Mouse (Mus musculus) myocyte (in vitro differentiated cells): Measurements from ENCODE around the gene Gm45711.
"Not testable (repeated sequence)": the region's sequence is repeated elsewhere in the genome, so short reads cannot be mapped to it uniquely, and the experiment has no call there.

Experiments used
- E2F4 ChIP-seq: IDR thresholded peaks from one replicate; pipeline ENCODE4 v1.6.1; 2011; ENCODE audit warnings: mild to moderate bottlenecking, control low read depth, moderate library complexity; ENCODE audit not compliant: insufficient read depth
- MAX ChIP-seq: IDR thresholded peaks from one replicate; pipeline ENCODE4 v1.6.1; 2011; ENCODE audit warnings: low read depth, mild to moderate bottlenecking, control low read depth
- MYOD1 ChIP-seq, 3 experiments: IDR thresholded peaks; one replicate each; pipeline ENCODE4 v1.6.1; 2011; ENCODE audit warnings: control low read depth in 2 of 3, low read depth in 2 of 3, mild to moderate bottlenecking in 2 of 3, moderate library complexity in 1 of 3; ENCODE audit not compliant: insufficient read length in 2 of 3, control insufficient read depth in 1 of 3
- MYOG ChIP-seq, 3 experiments: IDR thresholded peaks; one replicate each; pipeline ENCODE4 v1.6.1; 2011; ENCODE audit warnings: control low read depth in 2 of 3, low read depth in 2 of 3, mild to moderate bottlenecking in 2 of 3; ENCODE audit not compliant: insufficient read length in 2 of 3, control insufficient read depth in 1 of 3, insufficient read depth in 1 of 3
- POLR2A ChIP-seq: IDR thresholded peaks from one replicate; pipeline ENCODE4 v1.6.1; 2011; ENCODE audit warnings: low read depth, mild to moderate bottlenecking, control low read depth, moderate library complexity; ENCODE audit not compliant: insufficient read length
- REST ChIP-seq: IDR thresholded peaks from one replicate; pipeline ENCODE4 v1.6.1; 2011; ENCODE audit warnings: mild to moderate bottlenecking, control low read depth, moderate library complexity; ENCODE audit not compliant: insufficient read depth, insufficient read length
- SRF ChIP-seq: IDR thresholded peaks from one replicate; pipeline ENCODE4 v1.6.1; 2011; ENCODE audit warnings: low read depth; ENCODE audit not compliant: control insufficient read depth, insufficient read length
- TCF12 ChIP-seq: IDR thresholded peaks from one replicate; pipeline ENCODE4 v1.6.1; 2011; ENCODE audit warnings: mild to moderate bottlenecking, control low read depth; ENCODE audit not compliant: poor library complexity, insufficient read depth, severe bottlenecking
- TCF3 ChIP-seq: IDR thresholded peaks from one replicate; pipeline ENCODE4 v1.6.1; 2011; ENCODE audit warnings: low read depth, control low read depth; ENCODE audit not compliant: insufficient read length
- USF1 ChIP-seq: IDR thresholded peaks from one replicate; pipeline ENCODE4 v1.6.1; 2011; ENCODE audit warnings: low read depth, mild to moderate bottlenecking, control low read depth, moderate library complexity

DNA sequence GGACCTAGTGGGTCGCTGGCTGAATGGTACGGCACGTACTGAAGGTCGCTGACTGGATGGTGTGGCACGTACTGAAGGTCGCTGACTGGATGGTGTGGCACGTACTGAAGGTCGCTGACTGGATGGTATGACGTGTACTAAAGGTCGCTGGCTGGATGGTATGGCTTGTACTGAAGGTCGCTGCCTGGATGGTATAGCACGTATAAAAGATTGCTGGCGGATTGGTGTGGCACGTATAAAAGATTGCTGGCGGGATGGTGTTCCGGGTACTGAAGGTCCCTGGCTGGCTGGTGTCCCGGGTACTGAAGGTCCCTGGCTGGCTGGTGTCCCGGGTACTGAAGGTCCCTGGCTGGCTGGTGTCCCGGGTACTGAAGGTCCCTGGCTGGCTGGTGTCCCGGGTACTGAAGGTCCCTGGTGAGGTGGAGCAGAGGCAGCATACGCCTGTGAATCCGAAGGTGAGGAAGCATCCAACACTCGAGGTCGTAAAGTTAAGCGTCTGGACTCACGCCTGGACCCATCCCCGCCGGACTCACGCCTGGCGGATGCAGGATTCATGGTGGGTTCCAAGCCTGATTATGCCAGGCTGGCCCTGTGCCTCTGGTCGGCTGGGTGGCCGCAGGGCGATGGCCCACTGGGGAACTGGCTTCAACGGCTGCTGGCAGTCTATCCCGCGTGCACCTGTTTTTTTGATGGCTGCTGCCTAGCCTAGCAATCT is at the start of gene Gm45711, which contains the start of gene Cmtm1:
- not testable (repeated sequence) for TF ChIP-seq SRF; POLR2A; USF1; MYOG (IDR thresholded peaks at IDR 0.05; ENCODE audit: control insufficient read depth in 1 of 3, insufficient read depth in 1 of 3, insufficient read length in 2 of 3, low read depth in 2 of 3); TCF12; MAX; E2F4; MYOD1 (IDR thresholded peaks at IDR 0.05; ENCODE audit: control insufficient read depth in 1 of 3, insufficient read length in 2 of 3, low read depth in 2 of 3); TCF3; REST
